Mouse (Mus musculus): ENCODE data around the gene Dhrs11.
A peak's percentile ranks its signal among the peaks of the same experiment; 100 is the strongest.

The Dhrs11 gene

GRCm38 (mm10) chr11:84823484-84823897, 5.3 kb downstream of the Dhrs11 start:
- DNase-seq (ENCODE audit: low read depth, low spot score) = no peak

DNA sequence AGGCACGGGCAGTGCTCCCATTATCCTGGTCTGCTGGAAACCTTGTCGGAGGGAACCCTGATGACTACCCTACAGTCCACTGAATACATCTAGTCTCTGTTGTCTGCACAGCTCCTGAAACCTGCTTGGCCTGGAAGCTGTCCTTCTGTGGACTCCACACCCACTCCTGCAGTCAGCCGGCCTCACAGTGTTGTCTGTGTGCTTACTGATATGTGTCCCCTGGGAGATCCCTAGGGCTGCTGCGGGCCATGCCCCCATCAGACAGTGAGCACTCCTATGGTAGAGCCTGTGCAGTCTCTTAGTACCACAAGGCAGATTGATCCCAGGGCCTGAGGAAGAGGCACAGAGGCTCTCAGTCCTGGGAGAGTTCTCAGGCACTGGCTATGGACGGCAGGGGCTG, 6.3 kb downstream of the Dhrs11 start:
- DNase-seq (ENCODE audit: low read depth, low spot score) = no peak

- no peak for DNase-seq (ENCODE audit: low read depth, low spot score)
Observed at GRCm38 (mm10) chr11:84821131-84821770, 7.5 kb downstream of the Dhrs11 start.

DNA sequence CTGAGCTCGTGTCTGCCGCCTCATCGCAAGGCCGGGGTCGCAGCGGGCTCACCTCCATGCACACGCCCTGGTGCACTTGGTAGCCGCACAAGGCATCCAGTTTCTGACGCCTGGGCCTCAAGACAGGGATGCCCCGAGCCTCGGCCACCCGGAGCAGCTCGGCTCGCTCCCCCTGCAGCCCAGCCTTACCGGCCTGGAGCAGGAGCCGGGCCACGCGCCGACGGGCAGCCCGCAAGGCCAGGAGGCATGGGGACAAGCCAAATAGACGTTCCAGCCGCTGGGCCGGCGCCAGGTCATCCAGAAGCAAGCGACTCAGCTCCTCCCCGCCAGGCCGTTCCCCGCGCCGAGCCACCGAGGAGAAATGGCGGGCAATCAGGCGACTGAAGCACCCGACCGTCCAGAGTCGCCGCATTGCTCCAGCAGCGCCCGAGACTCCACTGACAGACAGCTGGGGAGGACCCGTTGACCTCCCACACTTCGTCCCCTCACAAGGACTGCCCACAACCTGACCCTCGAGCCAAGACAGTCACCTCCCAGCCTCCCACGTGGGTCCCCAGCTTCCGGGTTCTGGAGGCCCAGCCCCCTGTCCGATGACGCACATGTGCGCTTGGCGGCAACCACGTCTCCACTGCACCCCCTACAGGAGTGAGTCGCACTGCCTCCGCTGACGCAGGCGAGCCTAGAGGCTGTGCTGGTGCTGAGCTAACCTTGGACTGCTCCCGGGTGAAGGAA, 9.7 kb downstream of the Dhrs11 start, which contains the start of gene Mrm1:
Gene Mrm1 (minus strand): TSS at position 555 of the 732 bp plus-strand sequence.
- peak; percentile 96 for DNase-seq (ENCODE audit: low read depth, low spot score)

DNA sequence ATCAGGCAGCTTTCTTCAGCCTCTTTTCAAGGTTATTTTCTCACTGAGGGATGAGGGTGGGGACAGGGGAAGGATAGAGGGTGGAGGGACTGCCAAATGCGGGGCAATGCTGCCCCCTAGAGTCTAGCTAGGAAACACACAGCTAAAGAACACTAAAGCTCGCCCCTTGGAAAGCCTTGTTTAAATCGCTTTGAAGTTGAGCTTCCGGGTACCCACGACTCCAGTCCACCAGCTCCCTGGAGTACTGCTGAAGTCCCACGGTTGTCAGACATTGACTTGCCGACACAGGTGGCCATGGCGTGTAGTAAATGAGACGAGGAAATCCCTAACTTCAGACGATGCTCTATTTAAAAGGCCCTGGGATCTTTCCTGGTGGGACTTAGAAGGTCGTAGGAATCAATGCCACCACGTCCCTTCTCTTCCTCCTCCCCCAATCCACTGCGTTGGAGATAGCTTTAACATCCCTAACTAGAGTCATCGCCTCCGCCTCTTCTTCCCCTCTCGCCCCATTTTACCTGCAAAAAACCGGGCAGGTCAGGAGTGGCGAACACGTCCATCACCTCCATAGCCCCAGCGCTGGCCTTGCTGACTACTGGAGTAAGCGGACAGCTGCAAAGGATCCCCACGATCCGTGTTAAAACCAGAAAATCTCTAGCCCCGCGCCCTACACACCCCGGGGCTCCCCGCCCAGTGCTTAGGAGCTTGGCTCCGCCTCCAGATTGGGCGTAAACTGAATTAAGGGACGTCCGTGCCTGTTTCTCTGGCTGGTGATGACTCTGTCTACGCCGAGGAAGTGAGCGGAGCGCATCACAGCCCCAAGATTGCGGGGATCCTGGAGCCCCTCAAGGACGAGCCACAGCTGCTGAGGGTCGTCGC, 10.5 kb downstream of the Dhrs11 start:
- DNase-seq (ENCODE audit: low read depth, low spot score) = peak; percentile 91

DNA sequence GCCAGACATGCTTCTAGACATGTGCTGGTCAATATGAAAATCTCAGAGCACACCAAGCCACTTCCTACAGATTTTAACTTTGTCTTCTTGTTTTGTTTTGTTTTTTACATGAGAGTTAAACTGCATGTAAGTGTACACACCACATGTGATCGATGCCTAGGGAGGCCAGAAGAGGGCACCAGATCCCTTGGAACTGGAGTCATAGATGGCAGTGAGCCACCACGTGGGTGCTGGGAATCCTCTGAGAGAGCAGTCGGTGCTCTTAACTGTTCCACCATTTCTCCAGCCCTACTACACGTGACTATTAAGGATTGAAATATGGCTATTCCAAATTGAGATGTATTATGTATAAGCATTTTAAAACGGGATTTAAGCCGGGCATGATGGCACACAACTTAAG, 11.4 kb downstream of the Dhrs11 start:
- peak; percentile 49 for DNase-seq (ENCODE audit: low read depth, low spot score)

GRCm38 (mm10) chr11:84813724-84814510, 14.9 kb downstream of the Dhrs11 start:
- peak; percentile 81 for DNase-seq (ENCODE audit: low read depth, low spot score)

- DNase-seq (ENCODE audit: low read depth, low spot score) = no peak
Observed at GRCm38 (mm10) chr11:84804373-84804772, 24.4 kb downstream of the Dhrs11 start.

DNA sequence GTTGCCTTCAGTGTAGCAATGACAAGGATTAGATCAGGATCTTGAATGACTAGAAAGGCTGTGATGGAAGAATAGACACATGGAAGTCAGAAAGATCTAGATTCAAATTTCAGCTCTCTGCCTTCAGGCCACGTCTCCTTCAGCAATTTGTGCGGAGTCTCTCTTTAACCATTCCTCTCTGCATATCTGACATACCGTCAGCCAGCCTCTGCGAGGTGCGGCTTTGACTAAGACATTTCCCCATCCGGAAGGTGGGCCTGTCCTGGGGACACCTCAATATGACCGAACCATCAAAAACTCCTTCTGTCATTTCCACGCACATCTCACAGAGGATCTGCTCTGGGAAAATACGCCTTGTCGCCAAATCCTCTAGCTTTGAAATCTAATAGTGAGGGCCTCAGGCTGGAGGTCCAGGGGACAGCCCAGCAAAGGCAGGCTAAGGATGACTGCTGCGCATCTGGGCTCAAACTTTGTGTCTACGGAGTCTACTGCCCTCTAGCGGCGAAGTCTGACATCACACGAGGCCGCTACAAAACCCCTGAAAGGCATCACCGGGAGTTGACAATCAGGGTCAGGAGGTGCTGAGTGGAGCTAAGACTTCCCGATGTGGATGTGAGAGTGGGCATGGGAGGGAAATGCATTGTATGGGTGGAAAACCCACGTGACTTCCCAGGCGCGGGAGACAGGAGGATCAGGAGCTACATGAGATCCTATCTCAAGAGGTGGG, 31.0 kb downstream of the Dhrs11 start:
- peak; percentile 87 for DNase-seq (ENCODE audit: low read depth, low spot score)

DNA sequence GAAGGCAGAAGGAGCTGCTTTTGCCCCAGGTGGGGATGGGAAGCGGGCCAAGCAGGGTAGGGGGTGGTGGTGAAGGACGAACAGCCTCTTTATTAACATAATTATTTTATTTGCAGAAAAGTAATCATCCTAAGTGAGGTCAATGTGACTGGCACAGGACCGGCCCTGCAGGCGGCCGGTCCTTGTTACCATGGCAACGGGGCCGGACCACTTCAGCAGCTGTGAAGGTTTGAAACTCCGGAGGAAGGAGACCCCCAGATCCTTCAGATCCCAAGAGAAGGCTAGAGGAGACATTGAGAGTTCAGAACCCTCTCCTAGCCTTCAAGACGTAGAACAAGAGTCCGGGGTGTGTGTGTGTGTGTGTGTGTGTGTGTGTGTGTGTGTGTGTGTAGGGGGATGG, 31.8 kb downstream of the Dhrs11 start:
- DNase-seq (ENCODE audit: low read depth, low spot score) = no peak

- peak; percentile 73 for DNase-seq (ENCODE audit: low read depth, low spot score)
Observed at GRCm38 (mm10) chr11:84794496-84795113, 34.2 kb downstream of the Dhrs11 start.

DNA sequence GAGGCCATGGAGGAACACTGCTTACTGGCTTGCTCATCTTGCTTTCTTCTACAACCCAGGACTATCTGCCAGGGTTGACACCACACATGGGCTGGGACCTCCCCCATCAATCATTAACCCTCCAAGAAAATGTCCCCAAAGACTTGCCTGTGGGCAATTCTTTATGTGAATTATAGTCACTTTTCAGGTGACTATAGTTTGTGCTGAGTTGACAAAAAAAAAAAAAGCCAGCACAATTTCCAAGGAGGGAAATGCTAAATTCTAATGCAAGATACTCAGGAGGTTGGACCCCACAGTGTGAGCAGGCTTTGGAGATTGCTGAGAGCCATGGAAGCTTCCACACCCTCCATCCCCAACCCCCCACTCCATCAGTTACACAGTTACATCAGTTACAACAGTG, 35.2 kb downstream of the Dhrs11 start:
- DNase-seq (ENCODE audit: low read depth, low spot score) = no peak

GRCm38 (mm10) chr11:84790383-84790782, 38.4 kb downstream of the Dhrs11 start:
- peak; percentile 34 for DNase-seq (ENCODE audit: low read depth, low spot score)

GRCm38 (mm10) chr11:84780143-84780870, 48.5 kb downstream of the Dhrs11 start:
- DNase-seq (ENCODE audit: low read depth, low spot score) = no peak

DNA sequence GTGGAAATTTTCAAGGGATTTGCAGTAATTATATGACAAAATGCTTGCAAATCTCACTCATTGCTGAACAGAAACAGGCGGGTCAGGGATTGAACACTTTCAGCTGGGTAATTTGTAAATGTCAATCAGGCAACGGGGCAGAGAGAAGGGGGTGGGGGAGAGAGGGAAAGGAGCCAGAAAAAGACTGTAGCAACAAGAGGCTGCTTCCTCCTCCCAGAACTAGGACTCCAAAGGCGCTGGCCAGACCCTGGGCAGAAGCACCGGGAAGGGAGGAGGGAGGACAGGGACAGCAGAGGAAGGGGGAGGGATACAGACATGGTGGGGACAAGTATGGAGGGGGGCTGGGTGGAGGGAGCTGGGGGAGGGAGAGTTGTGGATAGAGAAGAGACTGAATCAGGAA, 53.2 kb downstream of the Dhrs11 start:
- no peak for DNase-seq (ENCODE audit: low read depth, low spot score)

- DNase-seq (ENCODE audit: low read depth, low spot score) = no peak
Observed at GRCm38 (mm10) chr11:84774870-84775514, 53.8 kb downstream of the Dhrs11 start.
